Mouse (Mus musculus): Measurements from ENCODE around the gene Olfr372. TPM values are rescaled to one million over a fixed set of nuclear protein-coding genes. Genes with fewer than 3 reads are reported as not detected.

Gene Olfr372
- total RNA-seq (2023): not detected

DNA sequence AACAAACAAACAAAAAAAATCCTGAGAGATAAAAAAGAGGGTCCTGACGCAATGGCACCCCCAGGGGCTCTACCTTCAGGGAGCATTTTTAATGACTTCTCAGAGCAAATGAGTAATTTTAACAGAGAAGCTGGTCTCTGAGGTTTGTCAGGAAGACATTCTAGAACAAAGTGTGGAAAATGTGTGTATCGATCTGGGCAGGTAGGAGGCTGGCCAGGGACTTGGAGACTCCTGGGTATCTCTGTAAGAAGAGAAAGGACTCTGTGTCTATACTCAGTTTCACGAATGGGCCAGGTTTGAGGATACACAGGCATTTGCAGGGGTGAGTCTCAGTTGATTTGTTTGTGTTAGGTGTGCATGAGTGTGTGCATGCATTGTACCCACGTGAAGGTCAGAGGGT lies at the start of gene Olfr372:
TSS of gene Olfr372 (plus strand) at position 301 of the 400 bp plus-strand sequence.

DNA sequence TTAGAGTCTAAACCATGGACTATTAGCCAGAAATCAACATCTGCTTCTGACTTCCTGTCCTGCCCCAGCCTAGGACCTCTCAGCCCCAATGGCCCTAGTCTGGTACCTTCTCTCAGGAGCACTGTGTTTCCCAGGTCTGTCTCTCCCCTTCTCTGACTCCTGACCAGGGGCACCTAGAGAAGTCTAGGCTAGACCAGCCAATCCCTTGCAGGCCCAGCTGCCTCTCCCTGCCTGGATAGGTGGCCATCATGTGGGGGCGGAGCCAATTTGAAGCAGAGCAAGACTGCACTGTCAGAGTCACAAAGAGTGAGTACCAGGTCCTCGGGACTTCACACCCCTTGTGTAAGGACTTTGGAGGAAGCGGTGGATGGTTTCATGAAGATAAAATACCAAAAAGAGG lies 31.5 kb upstream of the Olfr372 start, which contains the start of gene Cyp4f18:
TSS of gene Cyp4f18 (minus strand) at position 154 of the 400 bp plus-strand sequence.

DNA sequence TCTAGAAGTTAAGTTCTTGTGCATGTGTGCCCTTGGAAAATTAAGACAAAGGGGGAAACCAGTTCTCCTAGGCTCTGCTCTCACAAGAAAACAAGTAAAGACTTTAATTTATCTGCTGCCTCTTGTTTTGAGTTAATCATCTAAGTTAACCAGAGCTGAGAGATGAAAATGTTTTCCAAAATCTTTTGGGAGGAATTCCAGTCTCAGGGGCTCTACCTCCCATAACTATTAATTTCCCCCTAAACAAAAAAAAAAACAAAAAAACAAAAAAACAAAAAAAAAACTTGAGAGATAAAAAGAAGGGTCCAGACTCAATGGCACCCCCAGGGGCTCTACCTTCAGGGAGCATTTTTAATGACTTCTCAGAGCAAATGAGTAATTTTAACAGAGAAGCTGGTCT lies 41.9 kb downstream of the Olfr372 start, which contains the start of gene Olfr373:
TSS of gene Olfr373 (plus strand) at position 301 of the 400 bp plus-strand sequence.

DNA sequence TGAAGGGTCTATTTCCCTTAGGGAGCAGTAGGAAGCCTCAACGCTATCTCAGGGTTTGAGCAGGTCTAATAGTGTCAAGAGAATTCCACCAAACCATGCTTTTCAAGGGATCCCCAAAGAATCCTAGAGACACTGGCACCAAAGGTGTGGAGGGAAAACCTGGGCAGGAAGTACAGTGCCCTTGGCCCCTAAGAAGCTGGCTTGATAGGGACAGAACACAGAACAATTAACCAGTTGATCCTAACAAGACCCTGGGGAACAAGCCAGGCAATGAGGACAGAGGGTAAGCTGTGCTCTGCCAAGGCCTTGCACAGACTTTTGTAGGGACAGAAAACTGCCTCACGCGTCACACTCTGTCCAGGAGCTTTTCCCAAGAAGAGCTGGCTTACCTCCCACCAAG lies 65.7 kb downstream of the Olfr372 start, which contains the start of gene Olfr374:
TSS of gene Olfr374 (plus strand) at position 301 of the 400 bp plus-strand sequence.

Other genes starting within 250 kb of the Olfr372 start
- gene Zfp709, start 159.2 kb upstream of the Olfr372 start, total RNA-seq (2023): 10.3 TPM
- 8.1 TPM for gene Zfp882, start 132.6 kb upstream of the Olfr372 start, total RNA-seq (2023)
- gene Zfp617, start 132.6 kb upstream of the Olfr372 start, total RNA-seq (2023): 7.9 TPM
- gene Zfp961, start 90.2 kb upstream of the Olfr372 start, total RNA-seq (2023): 11.2 TPM
- gene Cyp4f18, start 31.6 kb upstream of the Olfr372 start, total RNA-seq (2023): 7.0 TPM
- 0.21 TPM for gene Olfr373, start 42.0 kb downstream of the Olfr372 start, total RNA-seq (2023)
- 0.15 TPM for gene Olfr374, start 65.8 kb downstream of the Olfr372 start, total RNA-seq (2023)
- 154 TPM for gene Tpm4, start 93.8 kb downstream of the Olfr372 start, total RNA-seq (2023)
- gene Rab8a, start 120.0 kb downstream of the Olfr372 start, total RNA-seq (2023): 156 TPM
- 13.7 TPM for gene Hsh2d, start 148.4 kb downstream of the Olfr372 start, total RNA-seq (2023)
- not detected for gene Cib3, start 171.6 kb downstream of the Olfr372 start, total RNA-seq (2023)
- gene Gm11034, start 172.4 kb downstream of the Olfr372 start, total RNA-seq (2023): not detected
- gene Fam32a, start 178.5 kb downstream of the Olfr372 start, total RNA-seq (2023): 62.5 TPM
- 130 TPM for gene Ap1m1, start 198.8 kb downstream of the Olfr372 start, total RNA-seq (2023)